Mouse (Mus musculus) mesoderm, embryonic 11.5 days (tissue): ENCODE results near the gene Uchl5.

ENCODE experiments used
- DNase-seq: peaks from one replicate; pipeline ENCODE4 v3.0.0-alpha.2; 2012; ENCODE audit warnings: low read depth, low spot score

The Uchl5 gene

GRCm38 (mm10) chr1:143788584-143789227 is 11.6 kb downstream of the Uchl5 start:
- DNase-seq = peak; percentile 24

- peak; percentile 71 for DNase-seq
Measured at GRCm38 (mm10) chr1:143803537-143803936, 26.5 kb downstream of the Uchl5 start.

- no peak for DNase-seq
Measured at GRCm38 (mm10) chr1:143809062-143809461, 32.0 kb downstream of the Uchl5 start.

- peak; percentile 83 for DNase-seq
Measured at GRCm38 (mm10) chr1:143813676-143814360, 36.7 kb downstream of the Uchl5 start.

- DNase-seq = peak; percentile 23
Measured at GRCm38 (mm10) chr1:143820096-143820877, 43.2 kb downstream of the Uchl5 start.

GRCm38 (mm10) chr1:143822677-143823076 is 45.6 kb downstream of the Uchl5 start:
- DNase-seq = no peak

GRCm38 (mm10) chr1:143830713-143831112 is 53.6 kb downstream of the Uchl5 start:
- DNase-seq = no peak

- peak; percentile 48 for DNase-seq
Measured at GRCm38 (mm10) chr1:143836363-143837182, 59.5 kb downstream of the Uchl5 start.

- no peak for DNase-seq
Measured at GRCm38 (mm10) chr1:143837681-143838080, 60.6 kb downstream of the Uchl5 start.

- no peak for DNase-seq
Measured at GRCm38 (mm10) chr1:143838896-143839410, 61.9 kb downstream of the Uchl5 start.

- no peak for DNase-seq
Measured at GRCm38 (mm10) chr1:143852329-143852728, 75.3 kb downstream of the Uchl5 start.

GRCm38 (mm10) chr1:143852779-143853358 is 75.8 kb downstream of the Uchl5 start:
- DNase-seq = no peak

GRCm38 (mm10) chr1:143853691-143854115 is 76.6 kb downstream of the Uchl5 start:
- DNase-seq = no peak

GRCm38 (mm10) chr1:143855706-143856105 is 78.6 kb downstream of the Uchl5 start:
- no peak for DNase-seq
